Mouse (Mus musculus): ENCODE data around the gene Tmem120b. TPM values are rescaled to one million over a fixed set of nuclear protein-coding genes. Genes with fewer than 3 reads are reported as not detected.

The Tmem120b gene
- polyA plus RNA-seq, 1 experiment, result 9.4 TPM

- Histone ChIP-seq H3K36me3 (ENCODE audit: control insufficient read depth) (no peaks in the 10 kb centered on the region), H3K4me3 (replicated peaks) (no peak overlapping the region), H3K9me3 (ENCODE audit: control insufficient read depth, low read length) (no peaks in the 10 kb centered on the region), H3K27me3 (ENCODE audit: control insufficient read depth) (0 out of 2 replicates have a peak, but pooled peaks cover 4% of the 10 kb centered on the region), H3K4me1 (ENCODE audit: control insufficient read depth) (peaks cover 18% of the 10 kb centered on the region)
- TF ChIP-seq TAL1 (IDR thresholded peaks at IDR 0.05; ENCODE audit: low read length) (no peak), GATA1 (IDR thresholded peaks at IDR 0.05; ENCODE audit: low read length) (no peak)
Observed at GRCm38 (mm10) chr5:123045561-123046295, 22.5 kb upstream of the Tmem120b start.

DNA sequence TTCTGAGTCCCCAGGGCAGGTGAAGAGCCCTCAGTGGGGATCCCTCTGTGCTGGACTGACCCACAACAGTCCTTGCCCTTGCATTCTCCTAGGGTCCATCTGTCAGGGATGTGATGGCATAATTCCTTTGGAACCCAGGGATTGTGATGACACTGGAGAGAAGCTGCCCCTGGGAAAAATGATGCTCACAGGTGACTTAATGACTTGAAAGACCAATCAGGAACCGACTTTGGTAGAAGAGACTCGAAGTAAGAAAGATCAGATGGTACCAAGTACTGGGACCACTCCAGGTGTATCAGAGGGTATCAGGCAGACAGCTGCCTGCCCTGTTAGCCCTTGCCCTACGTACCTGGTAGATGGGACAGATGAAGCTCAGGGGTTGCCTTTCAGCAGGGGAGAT lies 21.3 kb upstream of the Tmem120b start, which contains the start of gene Morn3:
Gene Morn3, minus strand, starts transcription at position 101 of the 400 bp plus-strand sequence.
- TF ChIP-seq TAL1 (IDR thresholded peaks at IDR 0.05; ENCODE audit: low read length) (no peak), GATA1 (IDR thresholded peaks at IDR 0.05; ENCODE audit: low read length) (no peak)
- 0 out of 2 replicates have a peak, but pooled peaks cover 4% of the 10 kb centered on the region for H3K27me3 ChIP-seq (ENCODE audit: control insufficient read depth)
- peaks cover 4% of the 10 kb centered on the region for H3K9me3 ChIP-seq (ENCODE audit: control insufficient read depth, low read length)
- no peaks in the 10 kb centered on the region for H3K36me3 ChIP-seq (ENCODE audit: control insufficient read depth)
- peaks cover 12% of the 10 kb centered on the region for H3K4me1 ChIP-seq (ENCODE audit: control insufficient read depth)
- H3K4me3 ChIP-seq (replicated peaks), result no peak within 1 kb of the TSS

DNA sequence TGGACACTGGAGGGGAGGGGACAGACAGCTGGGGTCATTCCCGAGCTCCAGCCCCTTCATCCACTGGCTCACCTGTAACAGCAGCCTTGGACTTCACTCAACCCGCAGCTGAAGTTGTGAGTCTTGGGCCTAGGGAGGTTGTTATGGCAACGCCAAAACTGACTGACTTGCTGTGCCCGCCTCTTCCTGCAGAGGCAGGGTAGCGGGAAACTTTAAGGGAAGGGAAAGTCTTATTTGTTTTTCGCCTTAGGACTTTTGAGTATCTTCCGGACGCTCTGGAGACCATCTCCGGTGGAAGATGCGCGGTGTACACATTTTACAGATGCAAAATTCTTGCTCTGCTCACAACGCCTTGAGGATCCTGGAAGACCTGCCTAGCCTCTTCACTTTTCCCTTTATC lies 18.9 kb upstream of the Tmem120b start:
- Histone ChIP-seq H3K27me3 (ENCODE audit: control insufficient read depth) (0 out of 2 replicates have a peak, but pooled peaks cover 4% of the 10 kb centered on the region), H3K36me3 (ENCODE audit: control insufficient read depth) (no peaks in the 10 kb centered on the region), H3K4me1 (ENCODE audit: control insufficient read depth) (peaks cover 8% of the 10 kb centered on the region), H3K9me3 (ENCODE audit: control insufficient read depth, low read length) (peaks cover 6% of the 10 kb centered on the region), H3K4me3 (replicated peaks) (peak overlapping the region; percentile 42)
- TF ChIP-seq TAL1 (IDR thresholded peaks at IDR 0.05; ENCODE audit: low read length) (no peak), GATA1 (IDR thresholded peaks at IDR 0.05; ENCODE audit: low read length) (no peak)

DNA sequence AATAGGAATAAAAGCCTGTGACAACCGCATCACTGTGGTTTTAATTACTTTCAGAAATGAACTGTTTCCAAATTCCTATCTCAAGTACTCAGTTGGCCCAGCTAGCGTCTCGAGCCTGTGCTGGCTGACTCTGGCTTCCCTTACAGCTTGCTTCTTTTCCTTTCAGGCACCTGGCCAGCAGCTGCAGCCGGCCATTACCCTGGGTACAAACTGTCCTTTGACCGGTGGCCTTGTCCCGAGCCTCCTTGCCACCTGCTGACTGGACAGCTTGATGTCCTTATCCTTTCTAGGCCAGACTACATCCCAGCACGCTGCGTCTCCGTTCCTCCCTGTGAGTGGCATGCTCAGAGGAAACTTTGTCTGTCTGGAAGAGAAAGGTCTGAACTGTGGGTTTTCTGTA lies 17.3 kb upstream of the Tmem120b start:
- TF ChIP-seq TAL1 (IDR thresholded peaks at IDR 0.05; ENCODE audit: low read length), result no peak
- no peak for TF ChIP-seq GATA1 (IDR thresholded peaks at IDR 0.05; ENCODE audit: low read length)
- H3K36me3 ChIP-seq (ENCODE audit: control insufficient read depth), result no peaks in the 10 kb centered on the region
- 0 out of 2 replicates have a peak, but pooled peaks cover 4% of the 10 kb centered on the region for H3K27me3 ChIP-seq (ENCODE audit: control insufficient read depth)
- peaks cover 8% of the 10 kb centered on the region for H3K4me1 ChIP-seq (ENCODE audit: control insufficient read depth)
- peaks cover 6% of the 10 kb centered on the region for H3K9me3 ChIP-seq (ENCODE audit: control insufficient read depth, low read length)
- no peak overlapping the region for H3K4me3 ChIP-seq (replicated peaks)

DNA sequence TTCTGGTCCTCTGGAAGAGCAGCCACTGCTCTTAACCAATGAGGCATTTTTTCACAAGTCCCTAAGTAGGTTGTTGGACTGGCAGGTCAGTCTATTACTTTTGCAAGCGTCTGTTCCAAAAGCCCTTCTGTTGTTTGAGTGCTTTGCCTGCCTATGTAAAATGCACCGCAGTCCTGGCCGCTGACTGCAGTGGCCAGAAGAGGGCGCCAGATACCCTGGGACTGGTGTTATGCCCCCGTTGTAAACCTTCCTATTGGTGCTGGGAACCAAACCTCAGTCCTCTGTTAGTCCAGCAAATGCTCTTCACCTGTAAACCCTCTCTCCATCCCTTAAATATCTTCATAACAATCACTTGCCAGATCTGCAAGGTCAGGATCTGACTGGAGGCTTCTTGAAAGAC lies 16.5 kb upstream of the Tmem120b start:
- Histone ChIP-seq H3K27me3 (ENCODE audit: control insufficient read depth) (no peaks in the 10 kb centered on the region), H3K9me3 (ENCODE audit: control insufficient read depth, low read length) (peaks cover 6% of the 10 kb centered on the region), H3K36me3 (ENCODE audit: control insufficient read depth) (no peaks in the 10 kb centered on the region), H3K4me1 (ENCODE audit: control insufficient read depth) (peaks cover 8% of the 10 kb centered on the region), H3K4me3 (replicated peaks) (no peak overlapping the region)
- TF ChIP-seq GATA1 (IDR thresholded peaks at IDR 0.05; ENCODE audit: low read length), result no peak
- TF ChIP-seq TAL1 (IDR thresholded peaks at IDR 0.05; ENCODE audit: low read length), result no peak

DNA sequence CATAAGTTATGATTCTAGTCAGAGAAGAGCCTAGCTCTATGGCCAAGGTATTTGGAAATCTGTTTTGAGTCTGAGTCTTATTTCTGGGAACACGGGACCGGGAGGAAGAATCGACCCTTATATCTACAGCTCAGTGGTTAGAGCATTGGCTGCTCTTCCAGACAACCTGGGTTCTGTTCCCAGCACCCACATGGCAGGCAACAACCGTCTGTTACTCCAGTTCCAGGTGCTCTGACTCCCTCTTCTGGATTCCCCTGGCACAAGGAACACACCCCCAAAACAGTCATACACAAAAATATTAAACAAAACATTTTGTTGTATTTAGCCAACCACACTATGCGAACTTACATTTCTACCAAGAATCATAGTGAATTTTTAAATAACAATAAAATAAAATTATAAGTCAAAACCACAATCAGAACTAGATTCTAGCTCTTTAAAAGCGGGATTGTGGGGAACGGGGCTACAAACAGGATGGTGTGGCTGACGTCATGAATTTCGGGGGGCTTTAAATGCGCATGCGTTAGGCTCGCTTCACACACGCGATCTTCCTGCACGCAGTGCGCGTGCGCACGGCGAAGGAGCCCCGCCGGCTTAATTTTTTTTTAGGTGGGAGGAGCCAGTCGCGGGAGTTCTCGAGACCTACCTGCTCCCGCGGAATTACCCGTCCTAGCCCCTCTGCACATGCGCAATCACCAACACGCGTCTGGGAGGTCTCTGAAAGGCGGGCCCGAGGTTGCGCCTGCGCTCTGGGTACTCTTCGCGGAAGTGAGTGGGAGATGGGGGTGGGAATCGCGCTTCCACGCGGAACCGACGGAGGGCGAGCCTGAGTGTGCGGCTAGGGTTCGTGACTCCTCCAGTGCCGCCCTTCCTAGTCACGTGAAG lies 10.6 kb upstream of the Tmem120b start:
- Histone ChIP-seq H3K4me1 (ENCODE audit: control insufficient read depth) (peaks cover 26% of the 10 kb centered on the region), H3K9me3 (ENCODE audit: control insufficient read depth, low read length) (peaks cover 2% of the 10 kb centered on the region; the same call in 1 of the 2 replicates), H3K4me3 (replicated peaks) (peak overlapping the region; percentile 69), H3K36me3 (ENCODE audit: control insufficient read depth) (no peaks in the 10 kb centered on the region), H3K27me3 (ENCODE audit: control insufficient read depth) (no peaks in the 10 kb centered on the region)
- TF ChIP-seq GATA1 (IDR thresholded peaks at IDR 0.05; ENCODE audit: low read length), result no peak
- no peak for TF ChIP-seq TAL1 (IDR thresholded peaks at IDR 0.05; ENCODE audit: low read length)

DNA sequence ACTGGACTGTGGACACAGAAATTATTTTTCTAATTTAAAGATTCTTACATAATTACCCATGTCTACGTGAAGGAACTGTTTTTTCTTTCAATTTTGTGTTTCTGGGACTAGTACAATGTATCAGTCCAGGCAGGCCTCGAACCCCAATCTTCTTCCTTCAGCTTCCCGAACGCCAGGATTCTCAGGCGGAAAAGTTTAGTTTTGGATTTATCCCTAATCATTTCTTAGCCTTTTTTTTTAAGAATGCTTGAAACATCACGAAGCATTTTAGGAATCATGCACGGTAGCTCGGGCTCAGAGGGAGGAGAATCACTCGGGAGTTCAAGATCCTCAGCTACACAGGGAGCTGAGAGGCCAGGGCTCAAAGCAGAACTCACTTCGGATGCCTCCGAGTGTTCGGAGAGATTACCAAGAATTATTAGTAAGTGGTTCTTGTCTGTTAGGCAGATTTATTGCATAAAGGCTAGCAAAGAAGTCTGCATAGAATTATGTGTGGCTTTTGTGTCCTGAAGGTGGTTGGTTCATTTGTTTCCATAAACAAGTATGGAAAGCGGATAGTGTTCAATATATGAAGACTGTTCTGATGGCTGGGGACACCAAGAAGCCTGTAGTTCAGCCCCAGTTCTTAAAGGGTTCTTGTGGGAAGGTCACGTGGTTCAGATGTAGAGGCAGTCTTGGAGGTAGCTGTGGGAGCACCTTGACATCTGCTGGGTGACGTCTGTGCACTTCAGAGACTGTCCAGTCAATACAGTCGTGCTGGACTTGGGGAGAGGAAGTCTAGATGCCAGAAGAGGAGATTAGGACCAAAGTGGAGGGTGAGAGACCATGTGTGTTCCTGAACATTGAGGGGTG lies 9.7 kb upstream of the Tmem120b start:
- H3K4me1 ChIP-seq (ENCODE audit: control insufficient read depth), result peaks cover 26% of the 10 kb centered on the region
- TF ChIP-seq TAL1 (IDR thresholded peaks at IDR 0.05; ENCODE audit: low read length) (no peak), GATA1 (IDR thresholded peaks at IDR 0.05; ENCODE audit: low read length) (no peak)
- peaks cover 2% of the 10 kb centered on the region; the same call in 1 of the 2 replicates for H3K9me3 ChIP-seq (ENCODE audit: control insufficient read depth, low read length)
- no peaks in the 10 kb centered on the region for H3K36me3 ChIP-seq (ENCODE audit: control insufficient read depth)
- H3K4me3 ChIP-seq (replicated peaks), result peak overlapping the region; percentile 69
- no peaks in the 10 kb centered on the region for H3K27me3 ChIP-seq (ENCODE audit: control insufficient read depth)

GRCm38 (mm10) chr5:123059757-123060520 lies 8.3 kb upstream of the Tmem120b start:
- Histone ChIP-seq H3K36me3 (ENCODE audit: control insufficient read depth) (no peaks in the 10 kb centered on the region), H3K9me3 (ENCODE audit: control insufficient read depth, low read length) (peaks cover 2% of the 10 kb centered on the region; the same call in 1 of the 2 replicates), H3K4me3 (replicated peaks) (no peak overlapping the region), H3K4me1 (ENCODE audit: control insufficient read depth) (peaks cover 29% of the 10 kb centered on the region), H3K27me3 (ENCODE audit: control insufficient read depth) (no peaks in the 10 kb centered on the region)
- TF ChIP-seq TAL1 (IDR thresholded peaks at IDR 0.05; ENCODE audit: low read length) (no peak), GATA1 (IDR thresholded peaks at IDR 0.05; ENCODE audit: low read length) (no peak)
